Mouse (Mus musculus): ENCODE measurements at regions not wholly inside any gene's neighbourhood (a gene's known extent, or its start where the extent isn't known, plus 50 kb on each side); places are given as distances from the start of the nearest gene placed in this dataset.
A peak's percentile ranks its signal among the peaks of the same experiment; 100 is the strongest.

DNA sequence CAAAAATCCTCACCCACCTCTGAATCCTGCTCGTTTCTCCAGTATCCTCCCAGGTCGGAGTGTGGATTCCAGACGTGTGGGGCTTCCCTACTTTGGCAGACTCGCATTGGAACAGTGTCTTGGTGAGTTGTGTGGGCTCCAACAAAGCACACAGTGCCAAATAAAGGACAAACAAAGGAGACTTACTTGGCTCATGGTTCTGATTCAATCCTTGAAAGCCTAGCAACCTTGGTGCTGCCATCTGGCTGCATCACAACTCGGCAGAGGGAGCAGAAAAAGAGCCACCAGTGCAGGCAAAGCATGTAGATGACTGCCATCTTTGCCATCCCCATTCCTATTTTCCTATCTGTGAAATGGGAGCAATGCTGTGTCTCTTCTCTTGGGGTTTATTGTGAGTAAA, 64.0 kb downstream of the Il9r start:
- peak; percentile 51 for DNase-seq (ENCODE audit: low spot score)

DNA sequence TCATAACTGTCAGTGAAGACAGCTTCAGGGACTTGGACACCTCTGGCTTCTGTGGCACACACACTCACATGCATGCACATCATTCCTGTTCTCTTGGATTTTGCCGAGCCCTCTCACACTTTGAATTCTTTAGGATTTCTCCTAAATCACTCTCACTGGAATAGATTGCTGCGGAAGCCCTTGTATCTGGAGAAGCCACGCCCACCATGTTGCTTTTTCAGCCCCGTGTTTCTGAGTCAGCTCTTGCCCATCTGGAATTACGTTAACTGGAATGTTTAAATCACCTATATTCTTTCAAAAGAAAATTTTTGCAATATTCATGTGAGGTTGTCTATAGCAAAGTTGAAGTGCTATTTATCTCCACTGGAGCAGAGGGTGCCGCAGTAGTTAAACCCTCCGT, 66.1 kb downstream of the Il9r start:
- no peak for DNase-seq (ENCODE audit: low spot score)

DNA sequence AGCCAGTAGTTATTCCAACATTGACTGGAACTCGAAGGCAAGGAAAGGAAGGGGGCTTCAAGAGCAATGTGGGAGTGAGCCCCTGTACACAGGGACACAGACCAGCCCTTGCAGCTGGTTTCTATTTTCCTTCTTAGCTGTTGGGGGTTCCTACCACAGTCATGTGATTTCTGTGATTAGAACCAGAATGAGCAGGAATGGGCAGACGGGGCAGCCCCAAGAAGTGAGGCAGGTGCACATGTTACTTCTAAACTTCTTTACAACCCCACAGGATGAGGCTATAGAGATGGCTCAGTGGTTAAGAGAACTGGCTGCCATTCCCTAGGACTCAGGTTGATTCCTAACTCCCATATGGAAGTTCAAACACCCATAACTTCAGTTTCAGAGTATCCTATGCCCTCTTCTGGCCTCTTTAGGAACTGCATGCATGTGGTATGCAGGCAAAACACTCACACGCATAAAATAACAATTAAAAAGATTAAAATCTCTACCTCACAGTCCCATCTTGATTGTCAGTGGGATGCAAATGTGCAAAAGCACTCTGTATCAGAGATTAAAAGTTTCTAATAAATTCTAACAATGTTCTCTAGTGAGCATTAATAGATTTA, 68.0 kb downstream of the Il9r start:
- no peak for DNase-seq (ENCODE audit: low spot score)

DNA sequence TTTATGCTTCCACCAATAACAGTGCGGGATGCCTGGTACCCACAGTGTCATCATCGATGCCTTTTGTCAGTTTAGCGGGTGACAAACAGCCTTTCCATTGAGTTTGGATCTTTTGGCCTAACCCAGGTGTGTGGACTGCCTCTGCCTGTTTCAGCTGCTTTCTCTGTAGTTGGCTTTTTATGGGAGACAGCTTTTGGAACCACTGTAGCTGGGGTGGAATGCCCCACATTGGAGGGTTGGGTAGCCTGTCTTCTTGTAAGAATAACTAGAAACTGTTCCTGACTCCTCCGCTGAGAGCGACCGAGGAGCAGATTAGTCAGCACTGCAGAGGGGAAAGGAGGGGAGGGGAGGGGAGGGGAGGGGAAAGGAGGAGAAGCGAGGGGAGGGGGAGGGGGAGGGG, 71.5 kb downstream of the Il9r start:
- no peak for DNase-seq (ENCODE audit: low spot score)

DNA sequence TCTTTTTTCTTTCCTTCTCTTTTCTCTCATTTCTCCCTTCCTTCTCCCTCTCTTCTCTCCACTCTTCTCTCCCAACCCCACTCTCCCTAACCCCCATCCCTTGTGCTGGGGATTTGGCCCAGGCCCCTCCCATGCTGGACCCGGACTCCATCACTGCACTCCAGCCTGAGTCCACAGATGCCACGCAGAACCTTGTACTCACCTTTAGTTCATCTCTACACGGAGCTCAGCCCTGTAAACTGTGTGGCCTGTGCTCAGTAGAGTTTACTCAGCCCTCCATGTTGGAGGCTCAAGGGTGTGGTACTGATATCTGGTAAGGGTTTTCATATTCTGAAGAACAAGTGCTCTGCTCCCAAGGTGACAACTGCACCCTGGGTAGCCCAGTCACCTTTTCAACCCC, 72.1 kb downstream of the Il9r start:
- DNase-seq (ENCODE audit: low spot score): no peak

DNA sequence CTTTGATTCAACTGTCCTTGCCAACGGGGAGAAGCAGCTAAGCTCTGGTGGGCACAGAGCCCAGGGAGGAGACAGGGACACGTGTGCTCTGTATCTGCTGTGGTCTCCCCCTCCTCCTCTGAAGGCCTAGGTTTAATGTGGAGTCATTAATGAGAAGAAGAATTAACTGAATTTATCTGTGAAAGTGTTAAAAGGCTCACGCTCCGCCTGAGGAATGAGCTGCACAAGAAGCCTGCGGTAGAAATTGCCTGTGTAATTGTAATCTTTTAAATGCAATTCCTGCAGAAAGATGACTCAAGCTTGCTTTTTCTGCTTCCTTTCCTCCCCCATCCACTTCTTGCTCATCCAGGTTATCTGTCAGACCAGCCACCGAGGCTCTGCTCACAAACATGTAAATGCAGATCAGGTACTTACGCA, 72.7 kb downstream of the Il9r start:
- DNase-seq (ENCODE audit: low spot score): no peak

DNA sequence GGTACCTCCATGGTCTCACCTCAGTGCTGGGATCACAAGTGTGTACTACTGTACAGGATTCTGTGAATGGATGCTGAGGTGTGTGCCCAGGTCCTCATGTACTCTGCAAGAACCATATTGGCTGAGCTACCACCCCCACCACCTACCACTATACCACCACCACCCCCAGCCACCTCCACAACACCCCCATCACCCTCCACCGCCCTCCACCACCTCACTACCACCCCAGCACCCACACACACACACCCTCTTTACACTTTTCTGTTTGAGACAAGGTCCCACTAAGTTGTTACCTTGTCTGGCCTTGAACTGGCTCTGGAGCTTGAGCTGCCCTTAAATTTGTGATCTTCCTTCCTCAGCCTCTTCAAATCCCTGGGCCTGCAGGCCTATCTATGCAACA, 73.3 kb downstream of the Il9r start:
- no peak for DNase-seq (ENCODE audit: low spot score)

DNA sequence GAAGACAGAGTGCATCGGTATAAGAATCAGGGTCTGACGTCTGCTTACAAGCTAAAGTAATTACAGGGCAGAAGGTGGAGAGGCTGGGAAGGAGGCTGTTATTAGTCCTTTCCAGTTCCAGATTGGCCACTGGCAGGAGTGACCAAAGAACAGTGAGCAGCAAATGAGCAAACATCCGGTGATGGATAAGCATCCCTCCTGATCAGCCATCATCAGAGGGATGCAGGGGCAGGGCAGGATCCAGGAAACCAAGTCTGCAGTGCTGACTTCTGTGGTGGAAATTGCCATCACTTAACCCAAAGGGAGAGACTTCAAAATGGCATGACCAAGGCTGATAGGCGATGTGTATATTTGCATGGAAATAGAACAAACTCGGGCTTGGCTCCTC, 73.8 kb downstream of the Il9r start:
- DNase-seq (ENCODE audit: low spot score): no peak

DNA sequence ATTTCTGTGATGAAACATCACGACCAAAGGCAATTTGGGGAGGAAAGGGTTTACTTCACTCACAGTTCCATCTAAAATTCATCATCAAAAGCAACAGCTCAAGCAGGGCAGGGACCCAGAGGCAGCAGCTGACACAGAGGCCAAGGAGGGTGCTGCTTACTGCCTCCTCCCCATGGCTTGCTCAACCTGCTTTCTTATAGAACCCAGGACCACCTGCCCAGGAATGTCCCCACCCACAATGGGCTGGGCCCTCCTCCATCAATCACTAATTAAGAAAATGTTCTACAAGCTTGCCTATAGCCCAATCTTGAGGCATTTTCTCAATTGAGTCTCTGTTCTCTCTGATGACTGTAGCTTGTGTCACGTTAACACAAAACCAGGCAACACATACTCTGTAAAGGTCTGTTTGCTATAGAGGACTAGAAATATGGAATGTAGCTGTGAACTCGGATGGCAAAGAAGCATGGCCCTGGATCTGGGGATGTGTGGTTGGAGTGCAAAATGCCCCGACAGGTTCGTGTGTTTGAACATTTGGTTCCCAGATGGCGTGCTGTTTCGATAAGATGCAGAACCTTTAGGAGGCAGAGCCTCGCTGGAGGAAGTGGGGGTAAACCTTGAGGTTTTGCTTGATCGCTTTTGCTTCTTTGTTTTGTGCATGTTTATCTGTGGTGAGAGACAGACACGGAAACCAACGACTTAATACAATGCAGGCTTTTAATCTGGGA, 74.3 kb downstream of the Il9r start:
- no peak for DNase-seq (ENCODE audit: low spot score)

DNA sequence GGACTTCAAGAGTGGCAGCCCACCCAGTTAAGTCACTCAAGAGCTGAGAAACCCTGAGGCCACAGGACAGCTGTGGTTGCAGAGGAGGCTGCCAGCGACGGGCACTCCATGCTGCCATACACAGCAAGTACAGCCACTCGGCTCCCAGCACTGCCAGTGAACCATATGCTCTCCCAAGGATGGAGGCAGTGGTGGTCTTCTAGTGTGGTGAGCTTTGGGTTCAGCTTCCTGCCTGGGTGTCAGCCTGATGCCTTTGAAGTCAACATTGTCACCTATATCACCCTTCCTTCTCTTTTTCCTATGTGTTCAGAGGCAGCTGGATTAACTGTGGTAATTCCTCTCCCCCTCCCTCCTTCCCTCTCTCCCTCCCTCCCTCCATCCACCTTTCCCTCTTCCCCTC, 79.5 kb downstream of the Il9r start:
- DNase-seq (ENCODE audit: low spot score): no peak

DNA sequence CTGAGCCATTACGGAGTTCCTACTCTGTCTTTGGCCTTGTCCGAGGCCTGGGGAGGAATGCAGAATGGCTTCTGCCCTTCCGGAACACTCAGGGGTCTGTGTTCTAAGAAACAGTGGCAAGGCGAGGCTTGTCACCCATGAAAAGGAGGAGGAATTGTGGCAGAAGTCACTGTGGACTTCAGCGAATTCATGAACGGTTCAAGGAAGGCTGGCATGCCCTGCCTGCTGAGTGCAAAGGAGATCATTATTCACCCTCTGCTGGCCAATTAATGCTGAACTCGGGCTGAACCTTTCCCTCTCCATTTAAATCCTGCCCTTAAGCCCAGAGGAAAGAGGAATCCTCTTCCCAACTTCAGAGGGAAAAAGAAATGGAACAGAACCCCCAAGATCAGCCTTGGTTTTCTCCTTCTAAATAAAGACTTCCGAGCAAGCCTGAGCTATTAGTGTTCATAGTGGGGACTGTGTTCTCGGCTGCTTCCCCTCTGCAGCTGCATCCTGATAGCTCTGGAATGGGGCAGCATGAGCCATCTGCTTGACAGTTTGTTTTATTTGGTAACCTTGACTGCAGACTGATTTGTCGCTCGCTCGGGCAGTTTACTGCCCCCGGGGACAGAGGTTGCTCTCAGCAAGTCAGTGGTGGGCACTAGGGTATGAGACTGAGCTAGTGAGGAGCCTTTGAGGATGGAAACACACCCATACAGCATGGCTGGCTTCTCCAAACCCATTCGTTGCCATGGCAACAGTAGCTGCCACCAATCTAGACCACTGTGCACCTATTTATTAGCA, 81.0 kb downstream of the Il9r start:
- no peak for DNase-seq (ENCODE audit: low spot score)

DNA sequence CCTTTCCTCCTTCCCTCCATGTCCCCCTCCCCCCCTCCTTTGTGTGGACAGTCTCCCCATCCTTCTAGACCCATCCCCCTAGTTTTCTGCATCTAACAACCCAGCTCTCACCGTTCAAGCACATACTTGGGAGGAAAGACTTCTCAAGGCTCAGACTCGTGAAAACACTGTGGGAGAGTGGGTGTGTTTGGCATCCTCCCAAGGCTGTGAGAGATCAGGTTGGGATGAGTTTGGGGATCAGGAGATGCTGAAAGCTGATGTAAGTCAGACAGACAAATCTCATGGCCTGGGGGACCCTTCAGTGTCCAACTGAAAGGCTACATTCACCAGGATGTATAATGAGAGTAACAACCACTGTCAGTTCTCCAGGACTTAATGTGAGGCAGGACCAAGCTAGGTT, 82.1 kb downstream of the Il9r start:
- DNase-seq (ENCODE audit: low spot score): no peak

DNA sequence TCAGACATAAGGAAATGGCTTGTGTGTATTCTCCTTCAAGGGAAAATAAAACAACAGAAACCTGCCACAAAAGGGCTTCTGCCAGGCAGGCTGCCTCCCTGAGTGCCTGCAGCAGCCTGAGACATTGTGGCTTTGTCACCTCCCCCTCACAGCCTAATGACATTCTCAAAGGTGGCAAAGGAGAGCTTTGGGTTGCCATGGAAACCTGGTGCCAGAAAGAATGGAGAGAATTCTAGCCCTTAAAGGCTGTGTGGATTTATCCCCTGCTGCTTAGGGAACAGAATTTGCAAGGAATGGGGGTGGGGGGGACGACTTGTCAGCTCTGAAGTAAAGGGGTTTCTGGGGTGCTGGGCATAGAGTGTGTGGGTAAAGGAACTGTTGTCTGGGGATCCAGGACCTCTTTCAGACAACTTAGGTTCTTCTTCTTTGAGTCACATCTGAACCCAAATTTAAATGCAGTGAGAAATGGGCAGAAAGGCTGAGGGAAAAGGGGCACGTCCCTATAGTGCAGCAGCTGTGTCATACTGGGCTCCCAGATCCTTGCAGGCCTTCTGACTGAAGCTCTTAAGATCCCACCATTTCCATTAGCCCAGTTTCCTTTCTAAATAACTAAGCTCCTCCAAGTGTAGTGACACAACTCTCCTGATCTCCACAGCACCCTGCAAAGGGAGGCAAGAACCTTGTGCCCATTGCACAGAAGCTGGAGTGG, 86.8 kb downstream of the Il9r start:
- DNase-seq (ENCODE audit: low spot score): peak; percentile 52

DNA sequence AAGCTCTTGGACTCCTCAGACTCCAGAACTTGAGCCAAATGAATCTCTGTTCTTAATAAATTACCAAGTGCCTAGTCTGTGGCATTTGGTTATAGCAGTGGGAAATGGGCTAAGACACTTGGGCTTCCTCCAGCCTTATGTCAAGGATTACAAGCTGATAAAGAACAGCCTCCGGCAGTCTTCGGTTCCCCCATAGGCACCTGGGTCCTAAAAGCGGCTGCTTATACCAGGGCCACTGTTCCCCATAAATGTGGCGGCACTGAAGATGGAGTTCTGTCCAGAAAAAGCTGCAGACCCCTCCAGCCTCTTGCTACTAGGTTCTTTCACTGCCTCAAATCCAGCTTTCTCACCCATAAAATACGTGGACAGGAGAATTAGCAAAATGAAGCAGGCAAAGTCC, 87.6 kb downstream of the Il9r start:
- DNase-seq (ENCODE audit: low spot score): no peak

DNA sequence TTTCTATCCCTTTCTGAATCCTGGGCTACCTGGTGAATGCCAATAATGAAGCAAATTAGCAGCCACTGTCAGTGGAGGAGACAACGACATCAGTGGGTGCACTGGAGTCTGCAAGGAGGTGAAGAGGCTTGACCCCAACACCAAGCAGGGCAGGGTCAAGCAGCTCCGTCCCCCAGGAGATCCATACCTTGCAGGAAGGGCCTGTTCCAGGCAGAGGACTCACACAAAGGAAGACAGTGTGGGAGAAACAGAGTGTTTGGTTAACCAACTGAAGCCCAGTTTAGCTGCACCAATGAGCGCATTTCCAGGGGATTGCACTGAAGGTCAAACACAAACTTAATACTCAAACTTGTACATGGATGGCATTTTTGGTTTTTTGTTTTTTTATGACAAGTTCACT, 88.2 kb downstream of the Il9r start:
- DNase-seq (ENCODE audit: low spot score): no peak

DNA sequence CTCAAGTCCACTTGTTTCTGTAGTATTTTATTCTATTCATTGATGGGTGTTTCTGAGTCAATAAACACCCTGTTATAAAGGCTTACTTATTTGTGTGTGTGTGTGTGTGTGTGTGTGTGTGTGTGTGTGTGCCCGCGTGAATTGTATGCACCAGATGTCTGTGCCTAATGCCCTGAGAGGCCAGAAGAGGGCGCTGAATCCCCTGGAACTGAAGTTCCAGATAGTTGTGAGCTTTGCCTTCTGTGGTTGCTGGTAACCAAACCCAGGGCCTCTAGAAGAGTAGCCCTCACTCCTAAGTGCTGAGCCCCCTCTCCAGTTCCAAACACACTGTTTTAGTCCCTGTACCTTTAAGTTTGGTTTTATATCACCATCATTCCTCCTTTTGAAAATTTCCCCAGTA, 90.2 kb downstream of the Il9r start:
- no peak for DNase-seq (ENCODE audit: low spot score)
